Mouse (Mus musculus) megakaryocyte, embryonic 14.5 days (primary cell): ENCODE measurements around the gene Jmjd1c. TPM values are rescaled to one million over a fixed set of nuclear protein-coding genes. Genes with fewer than 3 reads are reported as not detected.

ENCODE experiments used
- H3K27me3 ChIP-seq: replicated peaks from 2 replicates; pipeline ENCODE3; 2012; ENCODE audit warnings: inconsistent platforms
- H3K36me3 ChIP-seq: replicated peaks from 2 replicates; pipeline ENCODE3; 2012; ENCODE audit warnings: low read length, inconsistent platforms, mixed read lengths
- H3K4me1 ChIP-seq: 2 replicates; pipeline ENCODE4 v1.6.1; 2012; ENCODE audit warnings: inconsistent platforms
- H3K4me3 ChIP-seq: replicated peaks from 2 replicates; pipeline ENCODE3; 2012; ENCODE audit warnings: moderate library complexity, mild to moderate bottlenecking, inconsistent platforms
- H3K9me3 ChIP-seq: 2 replicates; pipeline ENCODE4 v1.6.1; 2012; ENCODE audit warnings: inconsistent platforms
- FLI1 ChIP-seq: IDR thresholded peaks from 2 replicates; pipeline ENCODE4 v1.6.1; 2012; ENCODE audit warnings: low read length, inconsistent platforms, mixed read lengths
- GATA1 ChIP-seq: IDR thresholded peaks from 3 replicates; pipeline ENCODE4 v1.6.1; 2012; ENCODE audit warnings: mixed read lengths, low read length, inconsistent platforms, borderline replicate concordance
- polyA plus RNA-seq: library from polyadenylated mRNA; stranded (reverse); fragments of >175 nt; gene quantifications from 2 replicates; pipeline ENCODE4 v1.2.3, GENCODE M21; 2012; ENCODE audit warnings: low replicate concordance; ENCODE audit not compliant: insufficient read depth

The Jmjd1c gene
- polyA plus RNA-seq, 1 experiment, result 0.47 TPM

GRCm38 (mm10) chr10:67085124-67085523 is 10.8 kb upstream of the Jmjd1c start:
- Histone ChIP-seq H3K36me3 (peaks cover 4% of the 10 kb centered on the region), H3K9me3 (peaks cover 7% of the 10 kb centered on the region), H3K4me1 (peaks cover 8% of the 10 kb centered on the region; the same call in 1 of the 2 replicates), H3K4me3 (no peak overlapping the region), H3K27me3 (no peaks in the 10 kb centered on the region)
- TF ChIP-seq FLI1, result no peak

- H3K9me3 ChIP-seq, result peaks cover 7% of the 10 kb centered on the region
- no peak for TF ChIP-seq FLI1
- no peak for TF ChIP-seq GATA1
Measured at GRCm38 (mm10) chr10:67085916-67086315, 10.0 kb upstream of the Jmjd1c start.

DNA sequence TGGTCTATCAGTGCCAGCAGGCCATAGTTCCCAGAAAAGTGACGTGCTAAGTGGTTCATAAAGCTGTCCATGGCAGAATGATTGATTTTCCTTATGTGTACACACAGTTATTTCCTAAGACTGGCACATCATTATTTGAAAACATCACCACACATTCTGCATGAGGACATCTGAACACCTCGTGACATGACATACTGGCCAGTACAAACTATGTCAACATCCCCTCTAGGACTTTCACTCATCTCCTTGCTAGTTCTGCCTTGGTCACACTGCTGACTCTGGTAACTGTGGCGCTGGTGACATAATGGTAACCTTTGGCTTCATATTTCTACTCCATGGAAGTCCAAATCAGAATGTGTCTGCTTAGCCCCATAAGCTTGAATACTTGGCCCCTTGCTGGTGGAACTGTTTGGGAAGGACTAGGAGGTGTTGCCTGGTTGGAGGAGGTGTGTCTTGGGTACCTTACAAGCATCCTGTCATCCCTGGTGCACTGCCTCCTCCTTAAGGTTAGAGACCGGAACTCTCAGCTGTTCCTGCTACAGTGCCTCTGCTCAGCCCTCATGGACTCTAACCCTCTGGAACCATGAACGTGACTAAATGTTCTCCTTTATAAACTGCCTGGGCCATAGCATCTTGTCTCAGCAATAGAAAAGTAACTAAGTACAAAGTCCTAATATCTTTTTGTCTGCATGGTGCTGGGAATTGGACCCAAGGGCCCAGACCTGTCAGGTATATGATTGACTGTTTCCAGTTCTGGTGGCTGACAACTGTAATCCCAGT is 8.3 kb upstream of the Jmjd1c start:
- Histone ChIP-seq H3K36me3 (peaks cover 13% of the 10 kb centered on the region), H3K27me3 (no peaks in the 10 kb centered on the region), H3K4me3 (no peak overlapping the region), H3K9me3 (peaks cover 12% of the 10 kb centered on the region), H3K4me1 (peaks cover 8% of the 10 kb centered on the region; the same call in 1 of the 2 replicates)
- no peak for TF ChIP-seq FLI1
- no peak for TF ChIP-seq GATA1

More at GRCm38 (mm10) chr10:67085916-67086315, 10.0 kb upstream of the Jmjd1c start:
- H3K4me1 ChIP-seq, result peaks cover 8% of the 10 kb centered on the region; the same call in 1 of the 2 replicates
- peaks cover 4% of the 10 kb centered on the region for H3K36me3 ChIP-seq
- H3K4me3 ChIP-seq, result no peak overlapping the region
- no peaks in the 10 kb centered on the region for H3K27me3 ChIP-seq

DNA sequence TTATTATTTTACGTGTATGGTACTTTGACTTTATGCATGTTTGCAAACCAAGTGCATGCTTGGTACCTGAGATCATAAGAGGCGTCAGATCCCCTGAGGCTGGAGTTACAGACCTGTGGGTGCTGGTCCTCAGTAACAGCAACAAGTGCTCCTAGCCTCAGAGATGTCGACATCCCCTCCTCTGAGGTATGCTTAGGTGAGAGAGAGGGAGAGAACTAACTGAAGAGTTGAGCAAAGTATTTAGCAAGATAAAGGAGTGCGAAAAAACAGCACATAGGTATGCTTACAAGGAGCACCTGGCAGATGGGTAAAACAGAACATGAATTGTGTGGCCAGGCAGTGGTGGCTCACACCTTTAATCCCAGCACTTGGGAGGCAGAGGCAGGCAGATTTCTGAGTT is 5.3 kb upstream of the Jmjd1c start:
- H3K27me3 ChIP-seq, result no peaks in the 10 kb centered on the region
- H3K36me3 ChIP-seq, result peaks cover 31% of the 10 kb centered on the region
- no peak overlapping the region for H3K4me3 ChIP-seq
- no peak for TF ChIP-seq FLI1
- no peak for TF ChIP-seq GATA1
- H3K9me3 ChIP-seq, result peaks cover 24% of the 10 kb centered on the region
- peaks cover 8% of the 10 kb centered on the region; the same call in 1 of the 2 replicates for H3K4me1 ChIP-seq

GRCm38 (mm10) chr10:67094922-67095321 is 1.0 kb upstream of the Jmjd1c start:
- H3K4me1 ChIP-seq, result peaks cover 27% of the 10 kb centered on the region
- H3K4me3 ChIP-seq, result no peak overlapping the region
- TF ChIP-seq GATA1 (no peak), FLI1 (no peak)
- H3K27me3 ChIP-seq, result no peaks in the 10 kb centered on the region
- H3K36me3 ChIP-seq, result peaks cover 27% of the 10 kb centered on the region
- peaks cover 16% of the 10 kb centered on the region for H3K9me3 ChIP-seq

GRCm38 (mm10) chr10:67096621-67097436 is 904 bp downstream of the Jmjd1c start, which contains the start of gene Reep3:
Reep3 (minus strand) TSS chr10:67096945.
- Histone ChIP-seq H3K4me3 (peak within 1 kb of the TSS; percentile 99), H3K9me3 (peaks cover 13% of the 10 kb centered on the region), H3K36me3 (peaks cover 31% of the 10 kb centered on the region), H3K4me1 (peaks cover 37% of the 10 kb centered on the region), H3K27me3 (no peaks in the 10 kb centered on the region)
- TF ChIP-seq GATA1 (no peak), FLI1 (no peak)

GRCm38 (mm10) chr10:67097437-67098150 is 1.7 kb downstream of the Jmjd1c start:
- Histone ChIP-seq H3K4me3 (peak overlapping the region; percentile 99), H3K9me3 (peaks cover 12% of the 10 kb centered on the region), H3K27me3 (no peaks in the 10 kb centered on the region), H3K36me3 (peaks cover 31% of the 10 kb centered on the region), H3K4me1 (peaks cover 45% of the 10 kb centered on the region)
- TF ChIP-seq FLI1 (no peak), GATA1 (no peak)

DNA sequence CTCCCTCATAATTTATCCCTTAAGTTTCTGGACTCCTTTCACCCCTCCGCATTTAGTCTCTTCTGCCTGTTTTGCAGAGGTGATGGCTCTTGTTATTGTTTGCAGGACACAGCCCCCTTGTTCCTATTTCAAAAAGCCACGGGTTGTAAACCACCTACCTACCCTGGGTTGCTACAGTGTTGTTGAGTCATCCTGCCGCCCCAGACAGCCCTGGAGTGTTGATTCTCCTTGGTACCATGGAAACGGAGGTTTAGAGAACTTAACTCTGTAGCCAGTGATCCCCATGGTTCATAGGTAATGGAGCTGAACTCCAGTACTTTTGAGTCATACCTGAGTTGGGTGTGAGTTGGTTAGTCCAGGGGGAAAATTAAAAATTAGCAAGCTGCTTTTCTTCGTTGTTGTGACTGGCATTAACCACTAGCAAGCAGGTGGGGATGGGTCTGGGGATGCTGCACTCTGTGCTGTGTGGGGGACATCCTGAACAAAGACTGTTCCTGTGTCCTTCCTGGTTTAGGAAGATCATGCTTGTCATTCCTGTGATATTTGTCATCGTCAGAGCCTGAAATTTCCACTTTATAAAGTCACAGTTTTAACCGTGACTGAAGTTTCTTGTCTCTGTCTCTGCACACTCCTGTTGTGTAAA is 2.6 kb downstream of the Jmjd1c start:
- Histone ChIP-seq H3K9me3 (peaks cover 3% of the 10 kb centered on the region; the same call in 1 of the 2 replicates), H3K27me3 (no peaks in the 10 kb centered on the region), H3K36me3 (peaks cover 23% of the 10 kb centered on the region), H3K4me1 (peaks cover 54% of the 10 kb centered on the region), H3K4me3 (peak overlapping the region; percentile 75)
- no peak for TF ChIP-seq FLI1
- no peak for TF ChIP-seq GATA1
